Mouse (Mus musculus) liver, adult 2 months (tissue): ENCODE measurements at regions not wholly inside any gene's neighbourhood (a gene's known extent, or its start where the extent isn't known, plus 50 kb on each side); places are given as distances from the start of the nearest gene placed in this dataset.

Experiments used
- CTCF ChIP-seq: fragments of 200-500 bp; IDR thresholded peaks from 2 replicates; pipeline ENCODE4 v1.5.1; 2011; ENCODE audit warnings: low read depth, low read length, control low read depth
- POLR2A ChIP-seq: fragments of 200-500 bp; IDR thresholded peaks from 2 replicates; pipeline ENCODE4 v1.6.1; 2011; ENCODE audit warnings: low read length, control low read depth; ENCODE audit not compliant: insufficient read depth; ENCODE audit errors: extremely low read depth

- no peak for TF ChIP-seq POLR2A
- TF ChIP-seq CTCF, result no peak
These were observed 285.7 kb downstream of the CK137956 start for GRCm38 (mm10) chr4:127685021-127685420.
